Mouse (Mus musculus) ovary, postnatal 36 days (tissue): Measurements from ENCODE around the gene Sik3.
"Not testable (repeated sequence)": the region's sequence is repeated elsewhere in the genome, so short reads cannot be mapped to it uniquely, and the experiment has no call there.

Experiments
- DNase-seq: peaks from one replicate; pipeline ENCODE4 v3.0.0; 2022; ENCODE audit warnings: low spot score, mixed read lengths

The Sik3 gene

GRCm38 (mm10) chr9:46110648-46111047 is 98.0 kb downstream of the Sik3 start:
- no peak for DNase-seq

GRCm38 (mm10) chr9:46111334-46111733 is 98.7 kb downstream of the Sik3 start:
- DNase-seq: no peak

- DNase-seq: no peak
These were observed 99.6 kb downstream of the Sik3 start for GRCm38 (mm10) chr9:46112246-46112645.

GRCm38 (mm10) chr9:46118844-46119385 is 106.3 kb downstream of the Sik3 start:
- no peak for DNase-seq

GRCm38 (mm10) chr9:46119943-46120441 is 107.4 kb downstream of the Sik3 start:
- peak; percentile 64 for DNase-seq

- DNase-seq: no peak
These were observed 108.0 kb downstream of the Sik3 start for GRCm38 (mm10) chr9:46120468-46121253.

GRCm38 (mm10) chr9:46121486-46121885 is 108.9 kb downstream of the Sik3 start:
- DNase-seq: no peak

- DNase-seq: no peak
These were observed 110.1 kb downstream of the Sik3 start for GRCm38 (mm10) chr9:46122731-46123130.

- DNase-seq: no peak
These were observed 113.7 kb downstream of the Sik3 start for GRCm38 (mm10) chr9:46126295-46126694.

GRCm38 (mm10) chr9:46127326-46127725 is 114.7 kb downstream of the Sik3 start:
- DNase-seq: no peak

GRCm38 (mm10) chr9:46129241-46129640 is 116.6 kb downstream of the Sik3 start:
- DNase-seq: no peak

- not testable (repeated sequence) for DNase-seq
These were observed 120.2 kb downstream of the Sik3 start for GRCm38 (mm10) chr9:46132821-46133220.

- DNase-seq: no peak
These were observed 126.2 kb downstream of the Sik3 start for GRCm38 (mm10) chr9:46138831-46139230.

- no peak for DNase-seq
These were observed 128.2 kb downstream of the Sik3 start for GRCm38 (mm10) chr9:46140811-46141210.

GRCm38 (mm10) chr9:46142031-46142430 is 129.4 kb downstream of the Sik3 start:
- DNase-seq: no peak

GRCm38 (mm10) chr9:46142492-46142891 is 129.9 kb downstream of the Sik3 start:
- no peak for DNase-seq

- no peak for DNase-seq
These were observed 132.4 kb downstream of the Sik3 start for GRCm38 (mm10) chr9:46144976-46145375.

GRCm38 (mm10) chr9:46146437-46146836 is 133.8 kb downstream of the Sik3 start:
- DNase-seq: no peak

GRCm38 (mm10) chr9:46148723-46149122 is 136.1 kb downstream of the Sik3 start:
- DNase-seq: no peak

GRCm38 (mm10) chr9:46149392-46149791 is 136.8 kb downstream of the Sik3 start:
- DNase-seq: no peak

- DNase-seq: no peak
These were observed 137.5 kb downstream of the Sik3 start for GRCm38 (mm10) chr9:46150116-46150515.

- DNase-seq: no peak
These were observed 138.5 kb downstream of the Sik3 start for GRCm38 (mm10) chr9:46150890-46151703.

- DNase-seq: no peak
These were observed 139.1 kb downstream of the Sik3 start for GRCm38 (mm10) chr9:46151704-46152040.
